Mouse (Mus musculus) hindbrain, embryonic 10.5 days (tissue): ENCODE results near the gene 1700016H13Rik. TPM values are rescaled to one million over a fixed set of nuclear protein-coding genes. Genes with fewer than 3 reads are reported as not detected.
A peak's percentile ranks its signal among the peaks of the same experiment; 100 is the strongest.

ENCODE experiments used
- DNase-seq: peaks from one replicate; pipeline ENCODE4 v3.0.0-alpha.2; 2017; ENCODE audit warnings: low spot score
- H3K27ac ChIP-seq: fragments of 300-500 bp; sonication (generic); 2 replicates; pipeline ENCODE4 v1.5.1; 2016; ENCODE audit warnings: mild to moderate bottlenecking, moderate library complexity
- H3K27me3 ChIP-seq: fragments of 300-500 bp; sonication (generic); 2 replicates; pipeline ENCODE4 v1.6.1; 2016; ENCODE audit warnings: mild to moderate bottlenecking; ENCODE audit not compliant: poor library complexity, insufficient read depth, severe bottlenecking
- H3K36me3 ChIP-seq: fragments of 300-500 bp; sonication (generic); 2 replicates; pipeline ENCODE4 v1.6.1; 2016; ENCODE audit warnings: mild to moderate bottlenecking, moderate library complexity
- H3K4me1 ChIP-seq: fragments of 300-500 bp; sonication (generic); replicated peaks from 2 replicates; pipeline ENCODE4 v1.6.1; 2016; ENCODE audit warnings: mild to moderate bottlenecking
- H3K4me3 ChIP-seq: fragments of 300-500 bp; sonication (generic); 2 replicates; pipeline ENCODE4 v1.5.1; 2016; ENCODE audit warnings: mild to moderate bottlenecking, moderate library complexity
- H3K9me3 ChIP-seq: fragments of 300-500 bp; sonication (generic); 2 replicates; pipeline ENCODE4 v1.6.1; 2016; ENCODE audit warnings: mild to moderate bottlenecking, moderate library complexity
- WGBS: fragments of 180-500 bp; shearing (Covaris S2); methylation state at CpG from one replicate; pipeline ENCODE4 v1.1.7; 2016; 5-methylcytosine and 5-hydroxymethylcytosine counted together
- polyA plus RNA-seq: library from polyadenylated mRNA; unstranded; fragments of >200 nt; fragmentation: Nextera tagmentation; extraction: Ambion mirVana; gene quantifications from 2 replicates; pipeline ENCODE4 v1.2.1, GENCODE M21; 2016

The 1700016H13Rik gene
- polyA plus RNA-seq, 1 experiment from 2014 or later, result 0.64 TPM

DNA sequence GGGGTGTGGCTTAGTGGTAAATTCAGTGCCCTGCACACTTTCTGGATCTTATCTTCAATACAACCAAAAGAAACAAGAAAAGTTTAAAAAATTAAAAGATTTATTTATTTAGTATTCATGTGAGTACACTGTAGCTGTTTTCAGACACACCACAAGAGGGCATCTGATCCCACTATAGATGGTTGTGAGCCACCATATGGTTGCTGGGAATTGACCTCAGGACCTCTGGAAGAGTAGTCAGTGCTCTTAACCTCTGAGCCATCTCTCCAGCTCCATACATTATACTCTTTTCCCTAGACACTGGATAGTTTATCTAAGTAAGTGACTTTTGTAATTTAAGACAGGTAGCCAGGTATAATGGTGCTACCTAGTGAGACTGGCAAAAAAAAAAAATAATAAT lies 35.4 kb upstream of the 1700016H13Rik start:
- no peaks in the 10 kb centered on the region for H3K9me3 ChIP-seq
- no peak for DNase-seq
- no peak overlapping the region for H3K4me3 ChIP-seq
- H3K4me1 ChIP-seq, result peaks cover 20% of the 10 kb centered on the region
- H3K36me3 ChIP-seq, result no peaks in the 10 kb centered on the region
- peaks cover 43% of the 10 kb centered on the region for H3K27me3 ChIP-seq
- H3K27ac ChIP-seq, result no peak overlapping the region

DNA sequence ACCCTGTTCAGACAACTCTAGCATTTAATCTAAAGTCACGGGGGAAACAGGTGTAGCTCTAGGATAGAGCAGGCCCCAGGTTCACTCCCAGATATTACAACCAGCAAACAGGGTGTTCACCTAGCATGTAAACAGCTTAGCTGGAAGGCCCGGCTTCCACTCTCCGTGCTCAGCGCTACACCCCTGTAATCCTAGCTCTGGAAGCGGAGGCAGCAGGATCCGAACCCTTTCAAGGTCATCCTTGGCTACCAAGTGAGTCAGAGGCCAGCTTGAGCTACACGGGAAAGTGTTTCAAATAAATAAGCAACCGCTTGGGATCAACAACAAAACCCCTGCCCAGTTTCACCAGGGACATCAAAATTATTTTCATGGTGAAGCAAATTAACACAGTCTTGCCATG lies 34.4 kb upstream of the 1700016H13Rik start:
- WGBS, result 91% methylated on average over 8 of the region's 8 CpGs
- no peak overlapping the region for H3K27ac ChIP-seq
- H3K27me3 ChIP-seq, result peaks cover 40% of the 10 kb centered on the region
- H3K9me3 ChIP-seq, result no peaks in the 10 kb centered on the region
- H3K36me3 ChIP-seq, result no peaks in the 10 kb centered on the region
- DNase-seq, result no peak
- no peak overlapping the region for H3K4me3 ChIP-seq
- H3K4me1 ChIP-seq, result peaks cover 20% of the 10 kb centered on the region

DNA sequence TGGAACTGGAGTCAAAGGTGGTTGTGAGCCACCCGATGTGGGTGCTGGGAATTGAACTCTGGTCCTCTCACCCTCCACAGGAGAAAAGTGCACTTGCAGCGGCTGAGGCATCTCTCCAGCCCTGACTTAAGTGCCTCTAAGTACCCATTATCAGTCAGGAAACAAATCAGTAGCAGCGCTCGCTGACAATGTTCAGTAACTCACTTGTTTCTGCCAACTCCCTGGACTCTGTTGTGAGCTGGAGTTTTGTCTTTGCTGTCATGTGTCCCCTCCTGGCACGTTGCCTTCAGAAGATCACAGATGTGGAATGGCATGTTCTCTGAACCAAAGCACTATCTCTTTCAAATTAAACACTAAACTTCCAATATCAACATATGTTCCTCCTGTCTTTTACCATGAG lies 33.8 kb upstream of the 1700016H13Rik start:
- 90% methylated on average over 5 of the region's 5 CpGs for WGBS
- Histone ChIP-seq H3K9me3 (no peaks in the 10 kb centered on the region), H3K27ac (no peak overlapping the region), H3K4me1 (peaks cover 20% of the 10 kb centered on the region), H3K4me3 (no peak overlapping the region), H3K27me3 (peaks cover 34% of the 10 kb centered on the region), H3K36me3 (no peaks in the 10 kb centered on the region)
- DNase-seq, result no peak

DNA sequence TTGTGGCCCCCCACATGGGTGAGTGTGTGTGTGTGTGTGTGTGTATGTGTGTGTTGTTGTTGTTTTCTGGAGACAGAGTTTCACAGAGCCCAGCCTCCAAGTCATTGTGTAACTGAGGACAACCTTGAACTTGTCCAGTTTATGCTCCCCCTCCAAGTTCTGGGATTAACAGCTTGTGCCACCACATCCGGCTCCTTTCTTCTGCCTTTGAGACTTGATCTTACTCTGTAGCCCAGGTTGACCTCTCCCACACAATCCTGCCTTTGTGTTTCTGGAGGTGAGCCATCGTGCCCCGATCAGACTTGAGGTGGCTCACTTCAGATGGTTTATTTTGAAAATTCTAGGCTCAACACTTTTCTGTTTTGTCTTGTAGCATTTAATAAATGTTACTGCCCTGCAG lies 26.0 kb upstream of the 1700016H13Rik start:
- H3K27me3 ChIP-seq, result no peaks in the 10 kb centered on the region
- no peak overlapping the region for H3K4me3 ChIP-seq
- no peaks in the 10 kb centered on the region for H3K4me1 ChIP-seq
- H3K9me3 ChIP-seq, result no peaks in the 10 kb centered on the region
- 72% methylated on average over 3 of the region's 3 CpGs for WGBS
- no peaks in the 10 kb centered on the region for H3K36me3 ChIP-seq
- DNase-seq, result no peak
- H3K27ac ChIP-seq, result no peak overlapping the region

DNA sequence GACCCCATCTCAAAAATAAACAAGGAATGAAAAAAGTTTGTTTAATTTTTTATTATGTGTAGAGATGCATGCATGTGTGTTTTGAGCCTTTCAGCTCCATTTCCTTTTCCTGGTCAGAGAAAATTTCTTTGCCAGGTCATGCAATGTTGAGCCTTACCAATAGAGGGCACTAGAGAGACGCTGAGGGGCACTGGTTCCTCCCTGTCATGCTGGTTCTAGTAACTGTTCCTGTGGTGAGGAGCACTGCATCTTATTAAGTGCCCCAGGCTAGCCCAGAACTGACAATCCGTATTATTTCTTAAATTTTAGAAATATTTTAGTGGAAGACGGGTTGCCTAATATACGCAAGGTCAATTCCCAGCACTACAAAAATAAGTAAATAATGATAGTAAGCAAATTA lies 24.6 kb upstream of the 1700016H13Rik start:
- H3K27ac ChIP-seq, result no peak overlapping the region
- no peaks in the 10 kb centered on the region for H3K4me1 ChIP-seq
- 44% methylated on average over 4 of the region's 4 CpGs for WGBS
- peak; percentile 74 for DNase-seq
- no peaks in the 10 kb centered on the region for H3K27me3 ChIP-seq
- H3K9me3 ChIP-seq, result no peaks in the 10 kb centered on the region
- no peaks in the 10 kb centered on the region for H3K36me3 ChIP-seq
- no peak overlapping the region for H3K4me3 ChIP-seq

DNA sequence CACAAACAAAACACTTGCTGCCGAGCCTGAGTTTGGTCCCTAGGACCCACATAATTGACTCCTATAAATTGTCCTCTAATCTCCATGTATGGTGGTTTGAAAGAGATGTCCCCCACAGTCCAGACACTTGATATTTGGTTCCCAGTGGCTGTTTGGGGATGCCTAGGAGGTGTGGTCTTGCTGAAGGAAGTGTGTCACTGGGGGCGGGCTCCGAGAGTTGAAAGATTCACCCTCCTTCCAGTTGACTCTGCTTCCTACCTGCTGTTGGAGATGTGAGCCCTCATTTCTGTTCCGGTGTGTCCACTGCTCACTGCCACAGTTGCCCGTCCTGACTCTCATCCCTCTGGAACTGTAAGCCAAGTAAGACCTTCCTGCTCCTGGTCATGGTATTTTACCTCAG lies 23.2 kb upstream of the 1700016H13Rik start:
- 90% methylated on average over 5 of the region's 5 CpGs for WGBS
- H3K27me3 ChIP-seq, result no peaks in the 10 kb centered on the region
- H3K4me1 ChIP-seq, result no peaks in the 10 kb centered on the region
- H3K36me3 ChIP-seq, result no peaks in the 10 kb centered on the region
- H3K4me3 ChIP-seq, result no peak overlapping the region
- H3K9me3 ChIP-seq, result no peaks in the 10 kb centered on the region
- no peak overlapping the region for H3K27ac ChIP-seq
- DNase-seq, result no peak

DNA sequence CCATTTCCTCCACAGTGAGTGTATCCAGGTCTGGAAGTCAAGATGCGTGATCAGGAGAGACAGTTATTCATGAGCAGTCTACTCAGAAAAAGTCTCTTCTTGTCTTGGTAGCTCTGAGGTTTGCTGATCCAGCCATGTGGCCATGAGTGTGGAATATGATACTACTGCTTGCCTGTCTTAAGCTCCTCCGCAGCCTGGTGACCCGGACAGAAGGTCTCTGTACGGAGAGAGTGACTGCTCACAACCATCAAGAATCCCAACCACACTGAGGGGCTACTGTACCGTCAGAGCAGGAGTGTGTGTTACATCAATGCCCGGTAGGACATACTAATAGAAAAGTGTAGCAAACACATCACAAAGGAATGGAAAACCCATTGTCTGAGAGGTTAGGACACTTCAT lies 22.1 kb upstream of the 1700016H13Rik start:
- Histone ChIP-seq H3K36me3 (no peaks in the 10 kb centered on the region), H3K27me3 (no peaks in the 10 kb centered on the region), H3K9me3 (no peaks in the 10 kb centered on the region), H3K4me3 (no peak overlapping the region), H3K4me1 (no peaks in the 10 kb centered on the region), H3K27ac (no peak overlapping the region)
- WGBS, result 82% methylated on average over 6 of the region's 6 CpGs
- DNase-seq, result no peak

DNA sequence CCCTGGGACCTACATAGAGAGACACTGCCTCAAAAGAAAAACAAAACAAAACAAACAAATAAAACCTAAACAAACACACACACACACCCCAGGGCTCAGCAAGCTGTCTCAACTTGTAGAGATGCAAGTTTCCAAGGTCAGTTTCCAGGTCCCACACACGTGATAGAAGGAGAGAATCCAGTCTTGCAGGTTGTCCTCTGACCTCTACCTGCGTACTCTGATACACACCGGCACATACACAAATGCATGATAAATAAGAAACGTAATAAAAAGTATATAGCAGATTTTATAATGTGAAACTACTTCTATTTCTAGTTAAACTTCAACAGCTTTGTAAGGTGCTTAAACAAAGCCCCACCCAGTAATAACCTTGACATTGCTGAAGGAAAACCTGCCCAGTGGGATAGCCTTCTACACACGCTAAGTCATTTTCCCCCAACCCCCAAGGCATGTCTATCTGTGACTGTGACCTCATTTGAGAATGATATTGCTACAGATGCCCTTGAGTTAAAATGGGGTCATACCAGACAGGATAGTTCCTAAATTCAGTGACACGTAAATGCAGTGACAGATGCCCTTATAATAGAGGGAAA lies 20.6 kb upstream of the 1700016H13Rik start:
- Histone ChIP-seq H3K36me3 (no peaks in the 10 kb centered on the region), H3K27ac (no peak overlapping the region), H3K27me3 (no peaks in the 10 kb centered on the region), H3K4me1 (0 out of 2 replicates have a peak, but pooled peaks cover 2% of the 10 kb centered on the region), H3K4me3 (no peak overlapping the region), H3K9me3 (no peaks in the 10 kb centered on the region)
- DNase-seq, result no peak
- 86% methylated on average over 6 of the region's 6 CpGs for WGBS

DNA sequence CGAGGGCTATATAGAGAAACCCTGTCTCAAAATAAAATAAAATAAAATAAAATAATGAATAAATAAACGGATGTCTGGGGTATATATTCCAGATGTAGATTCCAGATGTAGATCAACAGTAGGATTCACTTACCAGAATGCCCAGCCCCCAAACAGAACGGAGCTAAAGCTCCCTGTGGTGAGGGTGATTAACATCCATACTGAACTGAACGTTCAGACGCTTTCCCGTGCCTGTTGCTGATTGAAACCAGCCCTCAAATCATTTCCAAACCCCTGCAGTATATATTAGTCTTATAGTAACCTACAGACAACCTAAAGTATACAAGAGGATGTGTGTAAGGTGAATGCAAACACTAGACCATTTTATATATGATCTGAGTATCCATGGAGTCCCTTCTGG lies 18.7 kb upstream of the 1700016H13Rik start:
- no peak for DNase-seq
- 61% methylated on average over 6 of the region's 6 CpGs for WGBS
- no peaks in the 10 kb centered on the region for H3K9me3 ChIP-seq

DNA sequence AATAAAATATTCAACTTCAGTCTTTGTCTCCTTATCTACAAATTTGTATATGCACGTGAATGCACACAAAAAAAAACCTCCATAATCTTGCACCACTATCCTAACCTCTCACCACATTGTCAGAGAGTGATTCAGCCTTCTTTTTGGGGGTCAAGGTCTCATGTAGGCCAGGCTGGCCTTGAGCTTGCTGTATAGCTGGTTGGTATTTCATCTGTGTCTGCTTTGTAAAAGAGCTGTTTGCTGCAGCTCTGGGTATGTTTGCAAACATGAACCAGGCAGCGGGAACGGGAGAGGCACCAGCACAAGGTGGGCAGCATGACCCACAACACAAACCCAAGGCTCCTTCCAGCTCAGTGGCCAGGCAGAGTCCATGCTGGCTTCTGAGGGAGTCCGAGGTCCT lies 17.8 kb upstream of the 1700016H13Rik start:
- H3K9me3 ChIP-seq, result no peaks in the 10 kb centered on the region
- H3K4me3 ChIP-seq, result no peak overlapping the region
- DNase-seq, result no peak
- H3K27ac ChIP-seq, result no peak overlapping the region
- WGBS, result 88% methylated on average over 4 of the region's 4 CpGs
- 0 out of 2 replicates have a peak, but pooled peaks cover 8% of the 10 kb centered on the region for H3K4me1 ChIP-seq
- H3K27me3 ChIP-seq, result no peaks in the 10 kb centered on the region
- H3K36me3 ChIP-seq, result no peaks in the 10 kb centered on the region

More for the DNA sequence above, 18.7 kb upstream of the 1700016H13Rik start:
- no peak overlapping the region for H3K4me3 ChIP-seq
- no peaks in the 10 kb centered on the region for H3K27me3 ChIP-seq
- 0 out of 2 replicates have a peak, but pooled peaks cover 8% of the 10 kb centered on the region for H3K4me1 ChIP-seq
- no peak overlapping the region for H3K27ac ChIP-seq
- H3K36me3 ChIP-seq, result no peaks in the 10 kb centered on the region

DNA sequence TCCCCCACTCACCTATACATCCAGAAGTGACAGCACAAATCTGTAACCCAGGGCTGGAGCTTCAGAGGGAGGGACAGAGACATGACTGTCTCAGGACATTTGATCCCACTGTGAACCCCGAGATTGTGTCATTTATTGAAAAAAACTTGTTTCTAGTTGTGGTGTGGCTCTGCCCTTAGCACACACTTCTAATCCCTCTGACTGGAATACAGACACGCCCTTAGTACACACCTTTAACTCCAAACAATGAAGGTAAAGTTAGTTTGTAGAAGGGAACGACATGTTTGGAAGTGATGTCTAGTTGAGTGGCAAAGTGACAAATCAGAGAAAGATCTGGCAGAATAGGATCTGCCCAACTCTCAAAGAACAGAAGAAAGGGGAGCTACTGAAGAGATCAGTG lies 16.0 kb upstream of the 1700016H13Rik start:
- Histone ChIP-seq H3K4me3 (no peak overlapping the region), H3K36me3 (no peaks in the 10 kb centered on the region), H3K9me3 (no peaks in the 10 kb centered on the region), H3K4me1 (0 out of 2 replicates have a peak, but pooled peaks cover 8% of the 10 kb centered on the region), H3K27me3 (no peaks in the 10 kb centered on the region), H3K27ac (no peak overlapping the region)
- no peak for DNase-seq
- WGBS, result 71% methylated on average over 3 of the region's 3 CpGs

DNA sequence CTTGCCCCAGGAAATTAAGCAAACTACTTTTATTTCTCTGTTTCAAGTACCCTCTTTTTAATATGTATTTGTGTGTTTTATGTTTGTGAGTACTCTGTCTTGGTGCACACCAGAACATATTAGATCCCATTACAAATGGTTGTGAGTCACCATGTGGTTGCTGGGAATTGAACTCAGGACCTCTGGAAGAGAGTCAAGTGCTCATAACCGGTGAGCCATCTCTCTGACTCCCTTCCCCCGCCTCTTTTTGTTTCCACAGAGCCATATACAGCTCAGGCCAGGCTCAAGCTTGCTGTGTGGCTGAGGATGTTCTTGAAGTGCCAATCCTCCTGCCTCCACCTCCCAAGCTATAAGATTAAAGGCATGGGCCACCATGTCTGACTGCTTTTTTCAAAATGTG lies 10.1 kb upstream of the 1700016H13Rik start:
- H3K9me3 ChIP-seq, result no peaks in the 10 kb centered on the region
- 0 out of 2 replicates have a peak, but pooled peaks cover 3% of the 10 kb centered on the region for H3K27me3 ChIP-seq
- H3K36me3 ChIP-seq, result no peaks in the 10 kb centered on the region
- H3K4me1 ChIP-seq, result peaks cover 8% of the 10 kb centered on the region
- DNase-seq, result no peak
- 80% methylated on average over 2 of the region's 2 CpGs for WGBS
- no peak overlapping the region for H3K27ac ChIP-seq
- H3K4me3 ChIP-seq, result no peak overlapping the region

DNA sequence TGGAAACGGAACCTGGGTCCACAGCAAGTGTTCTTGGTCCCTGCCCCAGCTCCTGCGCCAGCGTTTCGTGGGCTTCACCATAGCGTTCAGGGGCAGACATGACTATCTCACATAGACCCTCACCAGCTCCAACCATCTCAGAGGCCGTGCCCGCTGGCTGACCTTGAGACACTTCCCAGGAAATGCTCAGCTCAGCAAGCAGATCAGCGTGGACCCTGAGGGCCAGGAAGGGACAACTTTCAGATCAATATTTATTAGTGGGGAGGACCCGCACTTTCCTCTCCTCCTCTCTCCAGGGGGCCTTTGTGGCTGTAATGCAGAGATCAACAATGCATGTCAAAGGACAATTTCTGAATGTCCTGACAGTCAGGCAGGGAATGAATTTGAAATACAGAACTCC lies 9.1 kb upstream of the 1700016H13Rik start:
- H3K27ac ChIP-seq, result no peak overlapping the region
- WGBS, result 70% methylated on average over 9 of the region's 9 CpGs
- 0 out of 2 replicates have a peak, but pooled peaks cover 3% of the 10 kb centered on the region for H3K27me3 ChIP-seq
- no peak for DNase-seq
- no peak overlapping the region for H3K4me3 ChIP-seq
- H3K36me3 ChIP-seq, result no peaks in the 10 kb centered on the region
- peaks cover 8% of the 10 kb centered on the region for H3K4me1 ChIP-seq
- no peaks in the 10 kb centered on the region for H3K9me3 ChIP-seq

DNA sequence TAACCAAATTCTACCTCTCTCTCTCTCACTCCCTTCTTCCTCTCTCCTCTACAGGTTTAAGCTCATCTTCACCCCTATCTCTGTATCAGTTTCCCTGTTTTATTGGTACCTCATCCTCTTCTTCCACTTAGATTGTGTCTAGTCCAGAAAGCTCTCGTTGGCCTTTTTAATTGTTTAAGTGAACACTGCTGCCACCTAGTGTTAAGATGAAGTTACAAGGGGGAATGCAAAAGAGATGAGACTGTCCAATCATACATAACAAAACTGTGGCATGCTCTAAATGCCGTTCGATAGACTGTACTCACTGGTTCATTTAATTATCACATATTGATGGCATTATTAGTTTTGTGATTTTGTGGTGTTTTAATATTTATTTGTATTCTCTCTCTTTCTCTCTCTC lies 3.8 kb upstream of the 1700016H13Rik start:
- Histone ChIP-seq H3K27ac (no peak overlapping the region), H3K4me1 (peaks cover 6% of the 10 kb centered on the region; the same call in 1 of the 2 replicates), H3K27me3 (peaks cover 11% of the 10 kb centered on the region; the same call in 1 of the 2 replicates), H3K9me3 (no peaks in the 10 kb centered on the region), H3K36me3 (no peaks in the 10 kb centered on the region), H3K4me3 (no peak overlapping the region)
- no peak for DNase-seq
- WGBS, result 48% methylated on average over 3 of the region's 3 CpGs
